Mouse (Mus musculus) layer of hippocampus, adult 9-11 months (tissue): ENCODE results near the gene Catsperz.

Experiments used
- DNase-seq: peaks from one replicate; pipeline ENCODE4 v3.0.0; 2022

Gene Catsperz

GRCm38 (mm10) chr19:6942764-6943163 lies 17.6 kb upstream of the Catsperz start:
- DNase-seq = no peak

- DNase-seq = peak; percentile 96
Measured at GRCm38 (mm10) chr19:6942249-6942691, 17.1 kb upstream of the Catsperz start, which contains the start of gene Gpr137. Gene Gpr137, minus strand, starts transcription at chr19:6942480.

GRCm38 (mm10) chr19:6941372-6942248 lies 16.4 kb upstream of the Catsperz start, which contains the start of gene Bad:
Gene Bad, plus strand, starts transcription at chr19:6941861.
- peak; percentile 90 for DNase-seq

- no peak for DNase-seq
Measured at GRCm38 (mm10) chr19:6940396-6941351, 15.5 kb upstream of the Catsperz start.

GRCm38 (mm10) chr19:6939106-6940002 lies 14.2 kb upstream of the Catsperz start:
- DNase-seq = no peak

GRCm38 (mm10) chr19:6937541-6938465 lies 12.6 kb upstream of the Catsperz start:
- DNase-seq = no peak

- DNase-seq = no peak
Measured at GRCm38 (mm10) chr19:6936299-6936698, 11.1 kb upstream of the Catsperz start.

GRCm38 (mm10) chr19:6934195-6934977 lies 9.2 kb upstream of the Catsperz start, which contains the start of gene Kcnk4:
Gene Kcnk4, minus strand, starts transcription at chr19:6934515.
- no peak for DNase-seq

- DNase-seq = no peak
Measured at GRCm38 (mm10) chr19:6933436-6934194, 8.4 kb upstream of the Catsperz start.

GRCm38 (mm10) chr19:6933102-6933435 lies 7.9 kb upstream of the Catsperz start:
- no peak for DNase-seq

GRCm38 (mm10) chr19:6932018-6932417 lies 6.8 kb upstream of the Catsperz start:
- DNase-seq = no peak

GRCm38 (mm10) chr19:6931002-6931401 lies 5.8 kb upstream of the Catsperz start:
- DNase-seq = no peak

GRCm38 (mm10) chr19:6928080-6928479 lies 2.9 kb upstream of the Catsperz start:
- DNase-seq = no peak

GRCm38 (mm10) chr19:6926559-6927255 lies 1.5 kb upstream of the Catsperz start:
- no peak for DNase-seq

GRCm38 (mm10) chr19:6925611-6926329 lies 590 bp upstream of the Catsperz start:
- DNase-seq = no peak

GRCm38 (mm10) chr19:6924461-6925306 lies 496 bp downstream of the Catsperz start:
- peak; percentile 74 for DNase-seq
